Mouse (Mus musculus): ENCODE data around the gene Tsc22d1.

DNA sequence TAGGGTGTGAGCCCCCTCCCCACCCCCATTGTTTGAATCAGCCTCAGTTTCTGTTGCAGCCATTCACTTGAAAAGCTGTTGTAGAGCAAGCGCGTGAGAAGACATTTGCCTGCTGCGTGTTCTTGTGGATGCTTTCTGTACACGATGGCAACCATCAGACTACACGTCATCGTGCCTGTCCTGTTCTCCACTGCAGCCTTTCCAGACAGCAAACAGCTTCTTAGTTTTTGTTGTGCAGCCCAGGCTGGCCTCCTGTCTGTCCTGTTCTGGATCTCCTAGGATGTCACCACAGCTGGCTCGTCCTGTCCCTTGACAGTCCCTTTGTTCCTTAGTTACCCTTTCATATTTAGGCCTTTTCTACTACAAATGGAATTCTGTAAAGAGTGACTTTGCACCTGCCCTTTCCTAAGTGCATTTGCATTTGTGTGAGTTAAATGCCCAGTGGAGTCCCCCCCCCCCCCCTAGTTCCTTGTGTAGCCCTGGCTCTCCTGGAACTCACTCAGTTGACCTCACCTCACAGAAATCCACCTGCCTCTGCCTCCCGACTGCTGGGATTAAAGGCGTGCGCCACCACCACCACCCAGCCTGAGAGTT lies 46.5 kb downstream of the Tsc22d1 start:
- TF ChIP-seq POLR2A (IDR thresholded peaks at IDR 0.05; ENCODE audit: insufficient read depth, low read depth, low read length): no peak
- no peak for TF ChIP-seq EP300 (IDR thresholded peaks at IDR 0.05; ENCODE audit: insufficient read depth, low read depth, low read length)
